Mouse (Mus musculus) bone marrow macrophage, adult 2 months (primary cell): ENCODE measurements around the gene Kat6b.

Source experiments
- CTCF ChIP-seq: IDR thresholded peaks from 2 replicates; pipeline ENCODE4 v1.5.1; 2012; ENCODE audit warnings: low read depth, mild to moderate bottlenecking, low read length, moderate library complexity
- POLR2A ChIP-seq: IDR thresholded peaks from 2 replicates; pipeline ENCODE4 v1.6.1; 2012; ENCODE audit warnings: mild to moderate bottlenecking, low read depth, low read length, borderline replicate concordance

GRCm38 (mm10) chr14:21592985-21593750, 111.9 kb downstream of the Kat6b start:
- TF ChIP-seq CTCF (no peak), POLR2A (no peak)
